Mouse (Mus musculus) T-cell, adult 66 days (primary cell): Measurements from ENCODE around the gene Psg18. TPM values are rescaled to one million over a fixed set of nuclear protein-coding genes. Genes with fewer than 3 reads are reported as not detected.

Experiments
- total RNA-seq, 2 experiments: library from RNA; stranded (reverse); gene quantifications; 3 replicates in 1 of 2; 4 replicates in 1 of 2; pipeline ENCODE4 v1.2.4; 2023

Gene Psg18
- not detected for total RNA-seq

GRCm38 (mm10) chr7:18354909-18355308, at the start of gene Psg18:
Gene Psg18 (minus strand): TSS chr7:18355009.

Other genes with a start within 250 kb of the Psg18 start
- not detected for gene Igfl3, start 178.5 kb downstream of the Psg18 start, total RNA-seq
- not detected for gene Mill1, start 109.7 kb downstream of the Psg18 start, total RNA-seq
- not detected for gene Psg28, start 77.0 kb upstream of the Psg18 start, total RNA-seq
- not detected for gene Psg26, start 129.2 kb upstream of the Psg18 start, total RNA-seq
- not detected for gene Psg25, start 177.3 kb upstream of the Psg18 start, total RNA-seq
- not detected for gene Psg27, start 212.3 kb upstream of the Psg18 start, total RNA-seq